Mouse (Mus musculus): Measurements from ENCODE around the gene Stk4. TPM values are rescaled to one million over a fixed set of nuclear protein-coding genes. Genes with fewer than 3 reads are reported as not detected.

The Stk4 gene
- polyA plus RNA-seq (2015; fragmentation: Nextera tagmentation; extraction: Ambion mirVana), result 17.5 and 20.1 TPM in 2 replicates

- Histone ChIP-seq H3K4me1 (peaks cover 35% of the 10 kb centered on the region), H3K4me3 (peak within 1 kb of the TSS; percentile 95), H3K9me3 (no peaks in the 10 kb centered on the region), H3K4me2 (replicated peaks) (peak within 1 kb of the TSS; percentile 90), H3K36me3 (peaks cover 18% of the 10 kb centered on the region), H3K9ac (peak within 1 kb of the TSS; percentile 93), H3K27me3 (no peaks in the 10 kb centered on the region), H3K27ac (peak within 1 kb of the TSS; percentile 89)
- ATAC-seq (ENCODE audit: low FRiP score, low read depth), result peak; percentile 9; the same call in 1 of the 2 replicates
- under 1% methylated on average over 45 of the region's 45 CpGs for WGBS
Measured at GRCm38 (mm10) chr2:164070142-164070764, at the start of gene Stk4. TSS of gene Stk4 (plus strand) at chr2:164070322.

- ATAC-seq (ENCODE audit: low FRiP score, low read depth), result no peak
- Histone ChIP-seq H3K36me3 (peaks cover 31% of the 10 kb centered on the region), H3K4me2 (replicated peaks) (no peak overlapping the region), H3K9ac (no peak overlapping the region), H3K4me1 (no peaks in the 10 kb centered on the region), H3K27ac (no peak overlapping the region), H3K9me3 (0 out of 2 replicates have a peak, but pooled peaks cover 2% of the 10 kb centered on the region), H3K27me3 (no peaks in the 10 kb centered on the region), H3K4me3 (no peak overlapping the region)
- 52% methylated on average over 2 of the region's 2 CpGs for WGBS
Measured at GRCm38 (mm10) chr2:164022104-164022503, 48.0 kb upstream of the Stk4 start.

- 80% methylated on average over 16 of the region's 16 CpGs for WGBS
- Histone ChIP-seq H3K4me3 (no peak within 1 kb of the TSS), H3K9me3 (0 out of 2 replicates have a peak, but pooled peaks cover 2% of the 10 kb centered on the region), H3K27ac (no peak within 1 kb of the TSS), H3K4me1 (peaks cover 8% of the 10 kb centered on the region; the same call in 1 of the 2 replicates), H3K27me3 (no peaks in the 10 kb centered on the region), H3K36me3 (peaks cover under 1% of the 10 kb centered on the region), H3K9ac (no peak within 1 kb of the TSS), H3K4me2 (replicated peaks) (no peak within 1 kb of the TSS)
- no peak for ATAC-seq (ENCODE audit: low FRiP score, low read depth)
Measured at GRCm38 (mm10) chr2:164025150-164025549, 45.0 kb upstream of the Stk4 start, which contains the start of gene Pabpc1l. TSS of gene Pabpc1l (plus strand) at chr2:164025450.

GRCm38 (mm10) chr2:164031147-164031546 lies 39.0 kb upstream of the Stk4 start:
- Histone ChIP-seq H3K27ac (no peak overlapping the region), H3K4me1 (peaks cover 8% of the 10 kb centered on the region; the same call in 1 of the 2 replicates), H3K9me3 (no peaks in the 10 kb centered on the region), H3K36me3 (no peaks in the 10 kb centered on the region), H3K4me2 (replicated peaks) (no peak overlapping the region), H3K4me3 (no peak overlapping the region), H3K27me3 (no peaks in the 10 kb centered on the region), H3K9ac (no peak overlapping the region)
- ATAC-seq (ENCODE audit: low FRiP score, low read depth), result no peak
- 74% methylated on average over 10 of the region's 10 CpGs for WGBS

GRCm38 (mm10) chr2:164032973-164033372 lies 37.1 kb upstream of the Stk4 start:
- no peaks in the 10 kb centered on the region for H3K36me3 ChIP-seq
- H3K4me3 ChIP-seq, result no peak overlapping the region
- 93% methylated on average over 3 of the region's 3 CpGs for WGBS
- H3K4me1 ChIP-seq, result peaks cover 6% of the 10 kb centered on the region; the same call in 1 of the 2 replicates
- no peak for ATAC-seq (ENCODE audit: low FRiP score, low read depth)
- H3K27me3 ChIP-seq, result no peaks in the 10 kb centered on the region
- no peak overlapping the region for H3K9ac ChIP-seq
- H3K27ac ChIP-seq, result no peak overlapping the region
- no peaks in the 10 kb centered on the region for H3K9me3 ChIP-seq
- no peak overlapping the region for H3K4me2 ChIP-seq (replicated peaks)

- Histone ChIP-seq H3K4me2 (replicated peaks) (no peak overlapping the region), H3K4me3 (no peak overlapping the region), H3K4me1 (peaks cover 6% of the 10 kb centered on the region; the same call in 1 of the 2 replicates), H3K9ac (no peak overlapping the region), H3K36me3 (no peaks in the 10 kb centered on the region), H3K9me3 (no peaks in the 10 kb centered on the region), H3K27me3 (no peaks in the 10 kb centered on the region), H3K27ac (no peak overlapping the region)
- peak; percentile 85 for ATAC-seq (ENCODE audit: low FRiP score, low read depth)
- WGBS, result 48% methylated on average over 10 of the region's 10 CpGs
Measured at GRCm38 (mm10) chr2:164036520-164037019, 33.6 kb upstream of the Stk4 start.

- H3K9ac ChIP-seq, result no peak overlapping the region
- ATAC-seq (ENCODE audit: low FRiP score, low read depth), result no peak
- H3K9me3 ChIP-seq, result no peaks in the 10 kb centered on the region
- H3K27ac ChIP-seq, result no peak overlapping the region
- H3K36me3 ChIP-seq, result no peaks in the 10 kb centered on the region
- H3K27me3 ChIP-seq, result no peaks in the 10 kb centered on the region
- peaks cover 6% of the 10 kb centered on the region; the same call in 1 of the 2 replicates for H3K4me1 ChIP-seq
- 96% methylated on average over 1 of the region's 1 CpGs for WGBS
- no peak overlapping the region for H3K4me3 ChIP-seq
- no peak overlapping the region for H3K4me2 ChIP-seq (replicated peaks)
Measured at GRCm38 (mm10) chr2:164038407-164039028, 31.6 kb upstream of the Stk4 start.

GRCm38 (mm10) chr2:164040949-164041348 lies 29.2 kb upstream of the Stk4 start:
- 83% methylated on average over 6 of the region's 6 CpGs for WGBS

GRCm38 (mm10) chr2:164041523-164041922 lies 28.6 kb upstream of the Stk4 start:
- Histone ChIP-seq H3K27ac (no peak overlapping the region), H3K27me3 (no peaks in the 10 kb centered on the region), H3K4me3 (no peak overlapping the region), H3K36me3 (no peaks in the 10 kb centered on the region), H3K4me1 (peaks cover 4% of the 10 kb centered on the region; the same call in 1 of the 2 replicates), H3K9ac (no peak overlapping the region), H3K4me2 (replicated peaks) (no peak overlapping the region), H3K9me3 (no peaks in the 10 kb centered on the region)
- no peak for ATAC-seq (ENCODE audit: low FRiP score, low read depth)
- WGBS, result 82% methylated on average over 2 of the region's 2 CpGs

More at GRCm38 (mm10) chr2:164040949-164041348, 29.2 kb upstream of the Stk4 start:
- Histone ChIP-seq H3K4me2 (replicated peaks) (no peak overlapping the region), H3K4me3 (no peak overlapping the region), H3K9me3 (no peaks in the 10 kb centered on the region), H3K4me1 (peaks cover 6% of the 10 kb centered on the region; the same call in 1 of the 2 replicates), H3K9ac (no peak overlapping the region), H3K27me3 (no peaks in the 10 kb centered on the region), H3K27ac (no peak overlapping the region), H3K36me3 (no peaks in the 10 kb centered on the region)
- ATAC-seq (ENCODE audit: low FRiP score, low read depth), result no peak

- H3K9ac ChIP-seq, result no peak overlapping the region
- H3K9me3 ChIP-seq, result no peaks in the 10 kb centered on the region
- peak overlapping the region; percentile 35 for H3K4me3 ChIP-seq
- under 1% methylated on average over 12 of the region's 16 CpGs for WGBS
- H3K4me1 ChIP-seq, result peaks cover 3% of the 10 kb centered on the region; the same call in 1 of the 2 replicates
- peak overlapping the region; percentile 60 for H3K4me2 ChIP-seq (replicated peaks)
- H3K36me3 ChIP-seq, result peaks cover 17% of the 10 kb centered on the region
- no peaks in the 10 kb centered on the region for H3K27me3 ChIP-seq
- H3K27ac ChIP-seq, result no peak overlapping the region
- peak; percentile 67 for ATAC-seq (ENCODE audit: low FRiP score, low read depth)
Measured at GRCm38 (mm10) chr2:164047197-164047690, 22.9 kb upstream of the Stk4 start.

- peaks cover 75% of the 10 kb centered on the region for H3K36me3 ChIP-seq
- no peaks in the 10 kb centered on the region for H3K27me3 ChIP-seq
- no peaks in the 10 kb centered on the region for H3K9me3 ChIP-seq
- ATAC-seq (ENCODE audit: low FRiP score, low read depth), result no peak
- no peak overlapping the region for H3K4me2 ChIP-seq (replicated peaks)
- no peaks in the 10 kb centered on the region for H3K4me1 ChIP-seq
- no peak overlapping the region for H3K4me3 ChIP-seq
- WGBS, result 94% methylated on average over 8 of the region's 8 CpGs
- no peak overlapping the region for H3K27ac ChIP-seq
- H3K9ac ChIP-seq, result no peak overlapping the region
Measured at GRCm38 (mm10) chr2:164053767-164054166, 16.4 kb upstream of the Stk4 start.

GRCm38 (mm10) chr2:164054671-164055070 lies 15.5 kb upstream of the Stk4 start:
- Histone ChIP-seq H3K9me3 (no peaks in the 10 kb centered on the region), H3K36me3 (peaks cover 84% of the 10 kb centered on the region)
- 89% methylated on average over 8 of the region's 8 CpGs for WGBS

More at GRCm38 (mm10) chr2:164054671-164055070, 15.5 kb upstream of the Stk4 start:
- H3K9ac ChIP-seq, result no peak overlapping the region
- H3K27me3 ChIP-seq, result no peaks in the 10 kb centered on the region
- ATAC-seq (ENCODE audit: low FRiP score, low read depth), result no peak
- H3K27ac ChIP-seq, result no peak overlapping the region
- H3K4me3 ChIP-seq, result no peak overlapping the region
- H3K4me1 ChIP-seq, result no peaks in the 10 kb centered on the region
- no peak overlapping the region for H3K4me2 ChIP-seq (replicated peaks)
